Mouse (Mus musculus): ENCODE measurements around the gene Gtf2ird2.
A peak's percentile ranks its signal among the peaks of the same experiment; 100 is the strongest.

Gtf2ird2 gene

DNA sequence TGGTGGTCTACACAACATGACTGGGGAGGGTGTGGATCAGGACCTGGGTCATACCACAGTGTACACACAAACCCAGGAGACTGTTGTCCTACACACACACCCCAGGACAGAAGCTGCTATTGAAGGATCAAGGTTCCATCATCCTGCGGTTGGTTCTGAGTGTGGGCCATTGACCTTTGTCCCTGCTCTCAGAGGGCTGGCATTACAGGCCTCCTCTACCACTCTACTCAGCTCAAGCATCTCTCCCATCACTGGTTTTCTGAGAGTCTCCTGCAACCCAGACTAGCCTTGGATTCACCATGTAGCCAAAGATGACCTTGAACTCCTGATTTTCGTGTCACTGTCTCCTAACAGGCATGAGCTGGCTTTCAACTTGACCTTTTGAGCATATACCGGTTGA lies 52.4 kb downstream of the Gtf2ird2 start:
- H3K27me3 ChIP-seq (ENCODE audit: control insufficient read depth, insufficient read depth, low read length, poor library complexity, severe bottlenecking): no peaks in the 10 kb centered on the region

DNA sequence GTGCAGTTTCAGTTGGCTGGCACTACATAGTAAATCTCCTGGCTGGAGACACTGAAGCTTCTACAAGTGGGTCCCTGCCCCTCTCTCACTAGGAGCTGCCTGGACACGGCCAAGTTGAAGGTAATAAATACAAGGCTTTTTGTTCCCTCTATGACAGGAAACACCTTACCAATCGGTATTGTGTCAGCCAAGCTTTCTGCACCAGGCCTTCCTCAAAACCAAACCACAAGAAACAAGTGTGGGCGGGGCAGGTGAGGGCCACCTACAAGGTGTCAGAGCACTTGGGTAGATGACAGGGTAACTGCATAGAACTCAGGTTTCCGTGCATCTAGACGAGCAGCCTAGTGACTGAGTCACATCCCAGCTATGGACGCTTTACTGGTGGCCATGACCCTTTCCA lies 53.0 kb downstream of the Gtf2ird2 start:
- H3K27me3 ChIP-seq (ENCODE audit: control insufficient read depth, insufficient read depth, low read length, poor library complexity, severe bottlenecking): no peaks in the 10 kb centered on the region
- DNase-seq (ENCODE audit: low read depth, low spot score): peak; percentile 89

More for the DNA sequence above, 52.4 kb downstream of the Gtf2ird2 start:
- no peak for DNase-seq (ENCODE audit: low read depth, low spot score)
- peaks cover 5% of the 10 kb centered on the region for H3K36me3 ChIP-seq (ENCODE audit: control insufficient read depth, insufficient read depth, low read length, poor library complexity, severe bottlenecking)

DNA sequence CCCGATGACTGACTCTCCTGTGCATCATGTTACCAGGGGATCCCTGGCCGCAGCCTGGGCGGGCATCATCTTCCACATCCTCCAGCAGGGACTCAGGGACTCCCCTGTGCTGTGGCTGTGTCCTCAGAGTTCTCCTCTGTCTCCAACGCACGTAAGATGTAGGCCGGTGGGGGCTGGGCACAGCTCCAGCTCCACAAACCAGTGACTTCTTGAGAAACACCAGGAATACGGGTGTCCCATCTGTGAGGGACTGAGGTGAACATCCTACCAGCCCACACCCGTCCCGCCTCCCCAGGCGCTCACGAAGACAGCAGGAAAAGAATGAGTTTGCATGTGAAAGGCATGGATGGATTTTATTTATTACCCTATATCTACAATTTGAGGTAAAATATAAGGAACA lies 53.7 kb downstream of the Gtf2ird2 start:
- DNase-seq (ENCODE audit: low read depth, low spot score): no peak
- Histone ChIP-seq H3K27me3 (ENCODE audit: control insufficient read depth, insufficient read depth, low read length, poor library complexity, severe bottlenecking) (no peaks in the 10 kb centered on the region), H3K36me3 (ENCODE audit: control insufficient read depth, insufficient read depth, low read length, poor library complexity, severe bottlenecking) (peaks cover 5% of the 10 kb centered on the region)

More for the DNA sequence above, 53.0 kb downstream of the Gtf2ird2 start:
- peaks cover 5% of the 10 kb centered on the region for H3K36me3 ChIP-seq (ENCODE audit: control insufficient read depth, insufficient read depth, low read length, poor library complexity, severe bottlenecking)

DNA sequence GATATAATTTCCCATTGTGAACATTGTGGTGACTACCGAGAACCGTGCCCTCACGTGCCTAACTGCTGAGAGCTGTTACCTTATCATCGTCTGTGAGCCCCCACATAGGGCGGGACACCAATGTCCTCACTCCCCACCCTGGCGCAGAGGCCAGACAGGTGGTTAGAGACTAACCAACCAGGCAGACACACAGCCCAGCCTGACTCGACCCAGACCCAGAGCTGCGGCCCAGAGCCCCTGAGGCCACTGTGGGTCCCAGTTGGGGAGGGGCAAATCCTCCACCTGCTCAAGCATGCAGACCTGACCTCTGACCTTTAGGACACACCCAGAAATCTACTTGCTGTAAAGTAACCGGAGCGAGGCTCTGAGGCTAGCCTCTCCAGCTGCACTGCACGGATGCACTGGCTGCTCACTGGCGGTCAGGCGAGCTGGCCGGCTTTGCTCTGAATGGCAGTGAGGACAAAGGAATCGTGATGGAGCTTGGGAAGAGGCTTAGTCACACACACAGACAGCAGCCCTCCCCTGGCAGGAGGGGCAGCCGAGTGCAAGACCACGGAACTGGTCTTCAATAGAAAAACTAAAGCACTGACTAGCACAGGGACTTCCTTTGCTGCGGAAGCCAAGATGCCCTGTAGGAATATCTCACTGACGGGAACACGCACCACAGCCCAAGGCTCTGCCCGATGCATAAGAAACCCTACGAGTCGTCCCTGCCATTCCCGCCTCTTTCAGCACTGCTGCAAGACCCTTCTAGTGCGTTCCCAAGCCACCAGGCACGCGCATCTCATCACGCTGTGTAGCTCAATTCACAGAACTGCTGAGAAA lies 54.3 kb downstream of the Gtf2ird2 start:
- no peak for DNase-seq (ENCODE audit: low read depth, low spot score)

DNA sequence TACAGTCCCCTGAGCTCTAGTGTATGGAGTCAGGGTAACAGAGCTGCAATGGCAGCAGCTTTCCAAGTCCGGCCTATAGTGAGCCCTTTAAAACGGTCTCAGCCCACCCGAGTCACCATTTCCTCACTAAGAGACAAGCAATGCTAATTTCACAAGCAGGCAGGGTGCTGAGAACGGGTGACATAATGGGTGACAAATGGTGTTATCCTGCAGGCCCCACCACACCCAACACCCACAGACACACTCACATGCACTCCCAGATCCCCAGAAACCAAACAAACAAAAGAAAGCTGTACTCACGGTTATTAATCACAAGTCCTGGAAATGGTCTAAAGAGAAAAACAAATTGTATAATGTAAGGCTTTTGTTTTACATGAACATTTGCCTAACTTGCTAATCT lies 58.0 kb downstream of the Gtf2ird2 start:
- peaks cover 10% of the 10 kb centered on the region for H3K36me3 ChIP-seq (ENCODE audit: control insufficient read depth, insufficient read depth, low read length, poor library complexity, severe bottlenecking)
- no peak for DNase-seq (ENCODE audit: low read depth, low spot score)
- H3K27me3 ChIP-seq (ENCODE audit: control insufficient read depth, insufficient read depth, low read length, poor library complexity, severe bottlenecking): no peaks in the 10 kb centered on the region

More for the DNA sequence above, 54.3 kb downstream of the Gtf2ird2 start:
- Histone ChIP-seq H3K36me3 (ENCODE audit: control insufficient read depth, insufficient read depth, low read length, poor library complexity, severe bottlenecking) (peaks cover 5% of the 10 kb centered on the region), H3K27me3 (ENCODE audit: control insufficient read depth, insufficient read depth, low read length, poor library complexity, severe bottlenecking) (no peaks in the 10 kb centered on the region)

DNA sequence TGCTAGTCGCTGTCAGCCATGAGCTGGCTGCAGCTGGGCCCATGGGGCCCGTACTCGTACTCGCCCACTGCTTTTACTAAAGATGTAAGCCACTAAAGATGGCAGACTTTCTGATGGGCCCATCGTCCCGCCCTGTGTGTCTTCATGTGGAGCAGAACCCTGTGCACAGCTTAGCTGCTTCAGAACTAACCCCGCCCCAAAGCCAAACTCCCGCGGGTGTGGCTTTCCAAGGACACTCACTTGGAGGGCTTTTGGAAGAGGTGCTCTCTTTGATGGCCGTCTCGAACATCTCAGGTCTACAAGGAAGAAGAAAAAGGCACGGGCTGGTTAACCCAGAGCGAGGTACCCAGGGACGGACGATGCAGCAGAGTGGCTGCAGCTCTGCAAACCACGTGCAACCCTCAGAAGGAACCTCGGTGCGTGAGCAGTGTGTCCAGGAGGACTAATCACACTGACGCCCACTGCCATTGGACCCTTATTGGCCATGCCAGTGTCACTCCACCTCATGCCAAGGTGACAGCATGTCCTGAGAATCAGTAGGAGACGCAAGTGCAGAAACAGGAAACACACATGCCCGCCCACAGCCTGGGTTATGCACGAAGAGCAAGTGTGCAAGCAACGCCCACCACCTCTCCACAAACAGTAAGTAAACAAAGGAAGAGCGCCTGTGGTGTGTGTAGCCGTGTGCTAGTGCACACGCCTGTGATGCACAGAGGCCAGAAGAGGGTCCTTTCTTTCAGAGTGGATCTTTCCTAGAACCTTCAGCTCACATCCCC lies 60.0 kb downstream of the Gtf2ird2 start:
- H3K36me3 ChIP-seq (ENCODE audit: control insufficient read depth, insufficient read depth, low read length, poor library complexity, severe bottlenecking): peaks cover 10% of the 10 kb centered on the region
- H3K27me3 ChIP-seq (ENCODE audit: control insufficient read depth, insufficient read depth, low read length, poor library complexity, severe bottlenecking): no peaks in the 10 kb centered on the region
- no peak for DNase-seq (ENCODE audit: low read depth, low spot score)

DNA sequence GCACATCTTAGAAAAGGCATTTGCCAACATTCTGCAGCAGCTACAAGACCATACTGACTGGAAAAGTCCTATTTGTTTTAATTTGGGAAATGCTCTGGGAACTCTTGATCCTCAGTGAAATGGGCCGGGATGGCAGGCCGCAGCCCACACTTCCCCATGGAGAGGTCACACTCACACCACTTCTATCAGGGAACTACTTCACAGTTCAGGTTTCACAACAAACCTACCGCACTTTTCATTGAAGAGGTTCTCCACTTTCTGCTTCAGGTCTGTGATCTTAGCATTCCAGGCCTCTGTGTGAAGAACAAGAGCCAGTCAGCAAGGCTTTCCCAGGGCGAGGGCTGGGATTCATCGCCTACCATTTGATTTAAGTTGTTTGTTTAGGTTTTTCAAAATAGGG lies 61.1 kb downstream of the Gtf2ird2 start:
- DNase-seq (ENCODE audit: low read depth, low spot score): no peak
- peaks cover 10% of the 10 kb centered on the region for H3K36me3 ChIP-seq (ENCODE audit: control insufficient read depth, insufficient read depth, low read length, poor library complexity, severe bottlenecking)
- H3K27me3 ChIP-seq (ENCODE audit: control insufficient read depth, insufficient read depth, low read length, poor library complexity, severe bottlenecking): no peaks in the 10 kb centered on the region

DNA sequence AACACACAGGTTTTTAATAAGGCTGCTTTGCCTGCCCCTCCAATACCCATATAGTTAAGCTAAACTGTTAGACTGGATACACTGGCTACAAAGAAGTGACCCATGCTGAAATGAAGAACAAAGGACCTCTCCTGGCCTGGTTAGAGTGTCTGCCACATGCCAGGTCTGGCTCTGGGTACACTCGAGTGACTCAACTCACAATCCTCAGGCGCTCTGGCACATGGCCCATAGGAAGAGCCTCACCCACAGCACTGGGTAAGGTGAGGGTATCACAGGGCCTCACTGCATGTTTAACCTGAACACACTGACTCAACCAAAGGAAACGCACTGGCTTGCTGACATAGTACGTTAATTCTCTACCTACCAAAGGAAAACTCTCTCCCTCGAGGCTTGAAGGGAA lies 62.3 kb downstream of the Gtf2ird2 start:
- H3K36me3 ChIP-seq (ENCODE audit: control insufficient read depth, insufficient read depth, low read length, poor library complexity, severe bottlenecking): peaks cover 6% of the 10 kb centered on the region
- no peaks in the 10 kb centered on the region for H3K27me3 ChIP-seq (ENCODE audit: control insufficient read depth, insufficient read depth, low read length, poor library complexity, severe bottlenecking)
- no peak for DNase-seq (ENCODE audit: low read depth, low spot score)

DNA sequence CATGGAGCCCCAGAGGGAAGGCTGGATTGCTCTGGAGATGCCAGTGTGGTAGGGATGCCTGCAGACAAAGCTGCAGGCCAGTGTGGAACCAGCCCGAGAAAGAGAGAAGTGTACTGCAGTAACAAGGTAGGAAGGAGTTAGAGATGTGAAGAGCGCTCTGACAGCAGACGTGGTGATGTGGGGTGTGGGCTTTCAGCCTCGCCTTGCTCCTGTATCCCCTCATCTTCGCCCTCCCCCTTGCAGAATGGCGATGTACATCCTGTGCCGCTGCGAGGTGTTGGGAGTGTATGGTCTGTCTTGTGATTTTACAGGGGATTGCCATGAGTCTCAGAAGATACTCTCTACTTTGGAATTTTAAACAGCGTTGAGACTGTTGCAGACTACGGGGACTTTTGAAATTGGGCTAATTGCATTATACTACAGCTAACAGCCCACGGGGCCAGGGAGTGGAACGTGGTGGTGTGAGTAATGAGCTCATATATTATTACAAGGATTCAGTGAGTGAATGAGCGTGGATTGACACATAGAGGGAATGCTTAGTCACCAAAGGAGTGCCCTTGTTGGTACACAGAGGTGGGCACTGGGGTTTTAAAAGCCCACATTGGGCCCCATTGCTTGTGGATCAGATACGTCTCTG lies 64.9 kb downstream of the Gtf2ird2 start:
- no peak for DNase-seq (ENCODE audit: low read depth, low spot score)
- H3K27me3 ChIP-seq (ENCODE audit: control insufficient read depth, insufficient read depth, low read length, poor library complexity, severe bottlenecking): no peaks in the 10 kb centered on the region
- peaks cover 7% of the 10 kb centered on the region for H3K36me3 ChIP-seq (ENCODE audit: control insufficient read depth, insufficient read depth, low read length, poor library complexity, severe bottlenecking)

DNA sequence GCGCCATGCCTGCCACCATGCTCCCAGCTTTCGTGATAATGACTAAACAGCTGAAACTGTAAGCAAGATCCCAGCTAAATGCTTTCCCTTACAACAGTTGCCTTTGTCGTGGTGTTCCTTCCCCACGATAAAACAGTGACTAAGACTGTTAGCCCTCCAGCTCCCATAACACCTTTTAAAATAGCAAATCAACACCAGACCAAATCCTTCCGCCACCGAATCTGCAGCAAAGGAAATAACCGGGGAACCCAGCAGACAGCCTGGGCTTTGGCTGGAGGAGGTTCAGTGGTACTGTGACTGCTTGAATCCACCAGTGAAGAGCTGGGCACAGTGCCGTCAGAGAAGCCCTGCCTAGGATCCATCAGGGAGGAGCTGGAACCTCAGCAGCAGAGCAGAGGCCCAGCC lies 65.4 kb downstream of the Gtf2ird2 start:
- peaks cover 8% of the 10 kb centered on the region for H3K36me3 ChIP-seq (ENCODE audit: control insufficient read depth, insufficient read depth, low read length, poor library complexity, severe bottlenecking)
- H3K27me3 ChIP-seq (ENCODE audit: control insufficient read depth, insufficient read depth, low read length, poor library complexity, severe bottlenecking): no peaks in the 10 kb centered on the region
- DNase-seq (ENCODE audit: low read depth, low spot score): no peak

DNA sequence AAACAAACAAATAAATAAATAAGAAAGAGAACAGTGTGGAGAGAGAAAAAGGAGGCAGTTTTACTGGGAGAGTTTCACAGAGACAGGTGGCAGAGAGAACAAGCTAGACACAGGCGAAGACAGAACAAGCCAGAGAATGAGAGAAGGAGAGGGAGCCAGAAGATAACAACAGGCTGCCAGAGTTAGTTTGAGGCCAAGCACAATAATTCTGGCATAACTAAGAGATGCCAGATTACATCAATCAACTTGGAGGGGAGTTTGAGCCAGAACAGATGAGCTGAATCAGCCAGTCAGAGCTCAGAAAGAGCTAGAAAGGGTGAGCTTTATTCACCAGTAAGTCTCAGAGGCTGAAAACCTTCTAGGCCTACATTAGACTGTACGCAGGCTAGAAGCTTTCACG lies 66.8 kb downstream of the Gtf2ird2 start:
- H3K36me3 ChIP-seq (ENCODE audit: control insufficient read depth, insufficient read depth, low read length, poor library complexity, severe bottlenecking): peaks cover 6% of the 10 kb centered on the region
- no peaks in the 10 kb centered on the region for H3K27me3 ChIP-seq (ENCODE audit: control insufficient read depth, insufficient read depth, low read length, poor library complexity, severe bottlenecking)
- DNase-seq (ENCODE audit: low read depth, low spot score): no peak

DNA sequence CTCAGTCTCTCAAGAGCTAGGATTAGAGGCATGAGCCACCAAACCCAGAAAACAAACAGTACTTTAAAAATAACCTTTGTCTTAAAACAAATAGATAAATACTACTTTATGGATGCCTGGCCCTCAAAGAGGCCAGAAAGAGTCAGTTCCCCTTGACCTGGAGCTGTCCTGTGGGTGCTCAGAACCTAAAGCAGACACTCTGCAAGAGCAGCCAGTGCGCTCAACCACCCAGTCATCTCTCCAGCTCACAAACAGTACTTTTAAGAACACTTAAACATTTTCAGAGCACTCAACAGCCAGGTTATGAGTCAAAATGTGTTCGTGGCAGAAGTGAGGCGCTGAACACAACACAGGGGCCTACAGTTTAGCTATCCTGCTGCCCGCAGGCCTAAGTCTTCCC lies 67.3 kb downstream of the Gtf2ird2 start:
- Histone ChIP-seq H3K36me3 (ENCODE audit: control insufficient read depth, insufficient read depth, low read length, poor library complexity, severe bottlenecking) (peaks cover 6% of the 10 kb centered on the region), H3K27me3 (ENCODE audit: control insufficient read depth, insufficient read depth, low read length, poor library complexity, severe bottlenecking) (no peaks in the 10 kb centered on the region)
- no peak for DNase-seq (ENCODE audit: low read depth, low spot score)

DNA sequence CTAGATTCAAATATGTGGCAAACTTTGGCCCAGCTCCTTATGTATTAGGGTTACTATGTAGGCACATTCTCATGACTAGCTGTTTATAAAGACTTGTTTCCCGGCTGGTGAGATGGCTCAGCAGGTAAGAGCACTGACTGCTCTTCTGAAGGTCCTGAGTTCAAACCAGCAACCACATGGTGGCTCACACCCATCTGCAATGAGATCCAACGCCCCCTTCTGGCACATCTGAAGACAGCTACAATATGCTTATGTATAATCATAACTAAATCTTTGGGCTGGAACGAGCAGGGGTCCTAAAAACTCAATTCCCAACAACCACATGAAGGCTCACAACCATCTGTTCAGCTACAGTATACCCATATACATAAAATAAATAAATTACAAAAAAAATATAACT lies 70.0 kb downstream of the Gtf2ird2 start:
- peak; percentile 77 for DNase-seq (ENCODE audit: low read depth, low spot score)
- peaks cover 7% of the 10 kb centered on the region for H3K36me3 ChIP-seq (ENCODE audit: control insufficient read depth, insufficient read depth, low read length, poor library complexity, severe bottlenecking)

DNA sequence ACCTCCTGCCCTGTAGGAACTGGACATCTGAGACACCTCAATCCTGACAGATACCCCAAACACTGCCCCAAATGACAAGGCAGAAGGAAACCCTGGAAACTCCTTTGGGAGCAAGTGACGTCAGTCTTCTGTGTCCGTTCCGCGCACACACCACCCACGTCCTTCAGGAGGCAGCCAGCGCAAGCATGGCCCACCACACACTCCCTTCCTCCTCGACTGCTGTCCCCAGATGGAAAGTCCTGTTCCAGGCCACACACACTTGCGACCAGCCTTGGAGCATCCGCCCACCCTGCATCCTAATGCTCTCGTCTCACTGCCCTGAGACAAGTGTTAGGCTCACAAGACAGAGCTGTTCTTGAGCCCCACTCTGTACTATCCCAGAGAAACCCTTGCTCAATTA lies 71.5 kb downstream of the Gtf2ird2 start:
- peaks cover 10% of the 10 kb centered on the region for H3K36me3 ChIP-seq (ENCODE audit: control insufficient read depth, insufficient read depth, low read length, poor library complexity, severe bottlenecking)
- DNase-seq (ENCODE audit: low read depth, low spot score): no peak
- no peaks in the 10 kb centered on the region for H3K27me3 ChIP-seq (ENCODE audit: control insufficient read depth, insufficient read depth, low read length, poor library complexity, severe bottlenecking)

More for the DNA sequence above, 70.0 kb downstream of the Gtf2ird2 start:
- H3K27me3 ChIP-seq (ENCODE audit: control insufficient read depth, insufficient read depth, low read length, poor library complexity, severe bottlenecking): no peaks in the 10 kb centered on the region
